Mouse (Mus musculus) inflammation-experienced regulatory T-cells, adult 6 months (primary cell): Measurements from ENCODE around the gene Gnb5. TPM values are rescaled to one million over a fixed set of nuclear protein-coding genes. Genes with fewer than 3 reads are reported as not detected.

ENCODE experiments used
- ATAC-seq: one replicate; pipeline ENCODE4 v1.8.0; 2017
- polyA plus RNA-seq, 3 experiments: library from polyadenylated mRNA; unstranded; fragments of 100-300 nt; shearing (Covaris generic); gene quantifications; one replicate each; pipeline ENCODE4 v1.2.1; 2017

Gnb5 gene
- polyA plus RNA-seq, 3 experiments from 2014 or later, result 6.8 to 10.1 (median 8.8) TPM

- no peak for ATAC-seq
These were observed 927 bp downstream of the Gnb5 start for GRCm38 (mm10) chr9:75307015-75307414.

- no peak for ATAC-seq
These were observed 2.5 kb downstream of the Gnb5 start for GRCm38 (mm10) chr9:75308621-75309020.

GRCm38 (mm10) chr9:75312008-75312407, 5.9 kb downstream of the Gnb5 start:
- ATAC-seq, result no peak

- peak; percentile 20 for ATAC-seq
These were observed 7.2 kb downstream of the Gnb5 start for GRCm38 (mm10) chr9:75313138-75313831.

GRCm38 (mm10) chr9:75313832-75314516, 7.9 kb downstream of the Gnb5 start:
- peak; percentile 81 for ATAC-seq

GRCm38 (mm10) chr9:75314517-75315105, 8.5 kb downstream of the Gnb5 start:
- ATAC-seq, result no peak

- ATAC-seq, result no peak
These were observed 9.2 kb downstream of the Gnb5 start for GRCm38 (mm10) chr9:75315238-75315637.

GRCm38 (mm10) chr9:75316771-75317170, 10.7 kb downstream of the Gnb5 start:
- no peak for ATAC-seq

- ATAC-seq, result no peak
These were observed 12.1 kb downstream of the Gnb5 start for GRCm38 (mm10) chr9:75318196-75318595.

GRCm38 (mm10) chr9:75319365-75319764, 13.3 kb downstream of the Gnb5 start:
- ATAC-seq, result no peak

GRCm38 (mm10) chr9:75322099-75322885, 16.2 kb downstream of the Gnb5 start:
- ATAC-seq, result no peak

- ATAC-seq, result no peak
These were observed 22.0 kb downstream of the Gnb5 start for GRCm38 (mm10) chr9:75328047-75328446.

GRCm38 (mm10) chr9:75330821-75331220, 24.7 kb downstream of the Gnb5 start:
- no peak for ATAC-seq

- ATAC-seq, result no peak
These were observed 28.4 kb downstream of the Gnb5 start for GRCm38 (mm10) chr9:75334440-75334839.

GRCm38 (mm10) chr9:75338016-75338415, 31.9 kb downstream of the Gnb5 start:
- no peak for ATAC-seq

- ATAC-seq, result no peak
These were observed 36.3 kb downstream of the Gnb5 start for GRCm38 (mm10) chr9:75342433-75342832.

- ATAC-seq, result no peak
These were observed 41.4 kb downstream of the Gnb5 start, which contains the start of gene Bcl2l10 for GRCm38 (mm10) chr9:75347458-75347857. Gene Bcl2l10, plus strand, starts transcription at chr9:75347758.

- ATAC-seq, result no peak
These were observed 42.0 kb downstream of the Gnb5 start for GRCm38 (mm10) chr9:75348066-75348465.

- no peak for ATAC-seq
These were observed 42.6 kb downstream of the Gnb5 start for GRCm38 (mm10) chr9:75348641-75349040.

GRCm38 (mm10) chr9:75353094-75353493, 47.0 kb downstream of the Gnb5 start:
- ATAC-seq, result no peak

- ATAC-seq, result no peak
These were observed 49.7 kb downstream of the Gnb5 start for GRCm38 (mm10) chr9:75355783-75356182.

GRCm38 (mm10) chr9:75357087-75357654, 51.1 kb downstream of the Gnb5 start:
- no peak for ATAC-seq

GRCm38 (mm10) chr9:75361699-75362098, 55.6 kb downstream of the Gnb5 start:
- ATAC-seq, result peak; percentile 73
